Mouse (Mus musculus): ENCODE data around the gene Ptpdc1. TPM values are rescaled to one million over a fixed set of nuclear protein-coding genes. Genes with fewer than 3 reads are reported as not detected.

The Ptpdc1 gene
- polyA plus RNA-seq, 1 experiment from 2014 or later = 10.7 TPM

DNA sequence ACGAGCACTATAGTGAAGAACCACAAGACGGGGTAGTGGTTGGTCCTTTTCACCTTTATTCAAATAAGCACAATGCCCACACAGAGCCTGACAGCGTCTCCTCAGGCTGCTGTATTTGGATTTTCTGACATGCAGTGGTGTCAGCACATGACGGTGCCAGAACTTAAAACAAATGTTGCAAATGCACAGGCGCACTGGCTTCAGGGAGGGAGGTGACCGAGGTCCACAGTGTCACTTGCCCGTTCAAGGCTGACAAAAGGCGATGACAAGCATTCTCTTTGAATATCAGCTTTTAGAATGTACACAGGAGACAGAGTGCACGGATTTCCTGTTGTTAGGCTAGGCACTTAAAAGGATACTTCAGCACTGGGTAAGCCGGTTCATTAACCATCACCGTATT is 47.6 kb downstream of the Ptpdc1 start:
- TF ChIP-seq CTCF (IDR thresholded peaks at IDR 0.05; ENCODE audit: low read depth) = no peak
- 42% methylated on average over 11 of the region's 11 CpGs for WGBS
- no peaks in the 10 kb centered on the region for H3K9me3 ChIP-seq (replicated peaks; ENCODE audit: low read length)
- H3K9ac ChIP-seq (ENCODE audit: low read depth, low read length) = no peak overlapping the region
- H3K27me3 ChIP-seq (ENCODE audit: insufficient read depth, low read length) = no peaks in the 10 kb centered on the region
- H3K36me3 ChIP-seq (ENCODE audit: insufficient read depth, low read length) = no peaks in the 10 kb centered on the region
- ATAC-seq (replicated peaks; ENCODE audit: low FRiP score, low read depth) = no peak
- H3K4me2 ChIP-seq (ENCODE audit: low read length) = no peak overlapping the region
- peaks cover 15% of the 10 kb centered on the region; the same call in 1 of the 2 replicates for H3K4me1 ChIP-seq (replicated peaks; ENCODE audit: insufficient read depth, low read length)
- H3K4me3 ChIP-seq (replicated peaks; ENCODE audit: low read depth, low read length) = no peak overlapping the region
- DNase-seq (ENCODE audit: low spot score) = no peak
- no peak overlapping the region for H3K27ac ChIP-seq

GRCm38 (mm10) chr13:48577007-48577406 is 48.5 kb downstream of the Ptpdc1 start:
- 81% methylated on average over 6 of the region's 6 CpGs for WGBS
- no peaks in the 10 kb centered on the region for H3K36me3 ChIP-seq (ENCODE audit: insufficient read depth, low read length)
- H3K4me1 ChIP-seq (replicated peaks; ENCODE audit: insufficient read depth, low read length) = peaks cover 15% of the 10 kb centered on the region; the same call in 1 of the 2 replicates
- H3K9me3 ChIP-seq (replicated peaks; ENCODE audit: low read length) = no peaks in the 10 kb centered on the region
- H3K4me3 ChIP-seq (replicated peaks; ENCODE audit: low read depth, low read length) = no peak overlapping the region
- H3K27ac ChIP-seq = no peak overlapping the region
- no peak overlapping the region for H3K4me2 ChIP-seq (ENCODE audit: low read length)
- no peak overlapping the region for H3K9ac ChIP-seq (ENCODE audit: low read depth, low read length)
- TF ChIP-seq CTCF (IDR thresholded peaks at IDR 0.05; ENCODE audit: low read depth) = no peak
- H3K27me3 ChIP-seq (ENCODE audit: insufficient read depth, low read length) = no peaks in the 10 kb centered on the region
- ATAC-seq (replicated peaks; ENCODE audit: low FRiP score, low read depth) (no peak), DNase-seq (ENCODE audit: low spot score) (no peak)

GRCm38 (mm10) chr13:48574718-48575117 is 50.7 kb downstream of the Ptpdc1 start:
- Histone ChIP-seq H3K9ac (ENCODE audit: low read depth, low read length) (no peak overlapping the region), H3K4me3 (replicated peaks; ENCODE audit: low read depth, low read length) (no peak overlapping the region), H3K4me2 (ENCODE audit: low read length) (no peak overlapping the region), H3K9me3 (replicated peaks; ENCODE audit: low read length) (no peaks in the 10 kb centered on the region), H3K27me3 (ENCODE audit: insufficient read depth, low read length) (no peaks in the 10 kb centered on the region), H3K36me3 (ENCODE audit: insufficient read depth, low read length) (no peaks in the 10 kb centered on the region), H3K4me1 (replicated peaks; ENCODE audit: insufficient read depth, low read length) (peaks cover 15% of the 10 kb centered on the region; the same call in 1 of the 2 replicates), H3K27ac (peak overlapping the region; percentile 76; the same call in 1 of the 2 replicates)
- no peak for TF ChIP-seq CTCF (IDR thresholded peaks at IDR 0.05; ENCODE audit: low read depth)
- peak; percentile 66 for ATAC-seq (replicated peaks; ENCODE audit: low FRiP score, low read depth)
- DNase-seq (ENCODE audit: low spot score) = peak; percentile 33
- 40% methylated on average over 6 of the region's 6 CpGs for WGBS

DNA sequence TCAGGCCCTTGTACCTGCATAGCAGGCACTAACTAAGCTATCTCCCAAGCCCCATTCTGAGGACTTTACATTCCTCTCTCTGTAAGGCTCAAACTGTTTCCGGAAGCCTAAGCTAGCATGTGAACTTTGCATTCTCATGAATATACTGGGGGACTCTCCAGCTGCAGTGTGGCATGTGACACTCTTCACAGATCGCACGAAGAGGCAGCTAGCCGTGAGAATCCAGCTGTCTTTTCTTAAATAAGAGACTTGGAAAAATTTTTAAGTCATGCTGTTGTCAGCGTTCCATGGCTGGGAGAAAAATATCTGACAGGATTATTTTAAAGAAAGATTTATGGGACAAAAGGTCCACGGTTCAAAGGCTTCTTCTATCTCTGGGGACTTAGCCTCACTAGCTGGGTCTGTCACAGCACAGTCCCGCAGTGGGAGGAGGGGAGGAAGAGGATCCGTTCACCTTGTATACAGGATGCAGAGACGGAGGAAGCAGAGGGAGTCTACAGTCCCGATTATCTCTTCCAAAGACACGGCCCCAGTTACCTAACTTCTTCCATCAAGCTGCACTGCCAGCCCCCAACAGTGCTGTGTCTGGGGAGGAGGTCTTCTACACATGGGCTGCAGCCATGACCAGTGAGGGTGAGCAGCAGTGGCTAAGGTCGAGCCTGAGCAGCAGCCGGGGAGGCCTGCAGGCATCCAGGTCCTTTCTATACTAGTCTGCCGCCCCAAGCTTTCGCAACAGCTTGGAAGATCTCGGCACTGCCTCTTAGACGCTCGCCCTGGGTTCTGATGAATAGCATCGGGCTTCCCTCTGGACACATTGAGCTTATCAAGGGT is 51.7 kb downstream of the Ptpdc1 start:
- ATAC-seq (replicated peaks; ENCODE audit: low FRiP score, low read depth) = peak; percentile 52
- Histone ChIP-seq H3K4me2 (ENCODE audit: low read length) (peak overlapping the region; percentile 37), H3K4me3 (replicated peaks; ENCODE audit: low read depth, low read length) (no peak overlapping the region), H3K4me1 (replicated peaks; ENCODE audit: insufficient read depth, low read length) (peaks cover 15% of the 10 kb centered on the region; the same call in 1 of the 2 replicates), H3K27ac (peak overlapping the region; percentile 76), H3K9ac (ENCODE audit: low read depth, low read length) (no peak overlapping the region), H3K27me3 (ENCODE audit: insufficient read depth, low read length) (no peaks in the 10 kb centered on the region), H3K9me3 (replicated peaks; ENCODE audit: low read length) (no peaks in the 10 kb centered on the region), H3K36me3 (ENCODE audit: insufficient read depth, low read length) (no peaks in the 10 kb centered on the region)
- peak; percentile 72 for DNase-seq (ENCODE audit: low spot score)
- 23% methylated on average over 19 of the region's 19 CpGs for WGBS
- TF ChIP-seq CTCF (IDR thresholded peaks at IDR 0.05; ENCODE audit: low read depth) = no peak

- Histone ChIP-seq H3K36me3 (ENCODE audit: insufficient read depth, low read length) (no peaks in the 10 kb centered on the region), H3K4me1 (replicated peaks; ENCODE audit: insufficient read depth, low read length) (peaks cover 15% of the 10 kb centered on the region; the same call in 1 of the 2 replicates), H3K4me2 (ENCODE audit: low read length) (no peak overlapping the region), H3K27ac (no peak overlapping the region), H3K9me3 (replicated peaks; ENCODE audit: low read length) (no peaks in the 10 kb centered on the region), H3K9ac (ENCODE audit: low read depth, low read length) (no peak overlapping the region), H3K27me3 (ENCODE audit: insufficient read depth, low read length) (no peaks in the 10 kb centered on the region), H3K4me3 (replicated peaks; ENCODE audit: low read depth, low read length) (no peak overlapping the region)
- peak; percentile 97 for TF ChIP-seq CTCF (IDR thresholded peaks at IDR 0.05; ENCODE audit: low read depth)
- DNase-seq (ENCODE audit: low spot score) (peak; percentile 88), ATAC-seq (replicated peaks; ENCODE audit: low FRiP score, low read depth) (no peak)
- 85% methylated on average over 1 of the region's 1 CpGs for WGBS
Measured at GRCm38 (mm10) chr13:48572127-48572526, 53.3 kb downstream of the Ptpdc1 start.

DNA sequence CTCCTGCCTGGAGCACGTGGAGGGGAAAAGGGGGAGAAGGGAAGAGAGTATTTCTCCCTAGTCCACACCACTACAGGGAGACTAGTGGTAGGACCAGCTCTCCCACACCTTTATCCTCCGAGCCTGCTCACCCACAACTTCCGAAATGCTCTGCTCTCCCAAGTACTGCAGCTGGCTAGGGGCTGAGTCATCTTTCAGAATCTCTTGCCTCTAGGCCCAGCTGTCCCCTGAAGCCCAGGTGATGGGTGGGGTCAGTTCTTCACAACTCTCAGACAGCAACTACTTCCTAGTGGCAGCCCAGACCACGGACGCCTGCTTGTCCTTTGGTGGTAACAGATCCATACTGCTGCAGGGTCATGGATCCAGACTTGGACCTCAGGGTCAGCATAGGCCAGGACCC is 54.2 kb downstream of the Ptpdc1 start:
- peaks cover 15% of the 10 kb centered on the region; the same call in 1 of the 2 replicates for H3K4me1 ChIP-seq (replicated peaks; ENCODE audit: insufficient read depth, low read length)
- ATAC-seq (replicated peaks; ENCODE audit: low FRiP score, low read depth) (no peak), DNase-seq (ENCODE audit: low spot score) (no peak)
- 74% methylated on average over 5 of the region's 5 CpGs for WGBS
- H3K9me3 ChIP-seq (replicated peaks; ENCODE audit: low read length) = no peaks in the 10 kb centered on the region
- no peak overlapping the region for H3K9ac ChIP-seq (ENCODE audit: low read depth, low read length)
- H3K4me3 ChIP-seq (replicated peaks; ENCODE audit: low read depth, low read length) = no peak overlapping the region
- H3K27ac ChIP-seq = no peak overlapping the region
- no peak for TF ChIP-seq CTCF (IDR thresholded peaks at IDR 0.05; ENCODE audit: low read depth)
- no peak overlapping the region for H3K4me2 ChIP-seq (ENCODE audit: low read length)
- no peaks in the 10 kb centered on the region for H3K36me3 ChIP-seq (ENCODE audit: insufficient read depth, low read length)
- H3K27me3 ChIP-seq (ENCODE audit: insufficient read depth, low read length) = no peaks in the 10 kb centered on the region
